Mouse (Mus musculus) midbrain, embryonic 14.5 days (tissue): ENCODE measurements around the gene Hes6. TPM values are rescaled to one million over a fixed set of nuclear protein-coding genes. Genes with fewer than 3 reads are reported as not detected.
A peak's percentile ranks its signal among the peaks of the same experiment; 100 is the strongest.

ENCODE experiments used
- ATAC-seq: fragments of 200-750 bp; cut with Nextera tagmentation; 2 replicates; pipeline ENCODE4 v1.8.0; 2017; ENCODE audit warnings: moderate number of reproducible peaks, moderate library complexity; ENCODE audit not compliant: low FRiP score, low TSS enrichment
- DNase-seq: peaks from one replicate; pipeline ENCODE4 v3.0.0-alpha.2; 2015
- H3K27ac ChIP-seq: fragments of 300-500 bp; sonication (generic); replicated peaks from 2 replicates; pipeline ENCODE4 v1.5.1; 2014; ENCODE audit warnings: mild to moderate bottlenecking, low read depth, low read length, moderate library complexity
- H3K27me3 ChIP-seq: fragments of 300-500 bp; sonication (generic); 2 replicates; pipeline ENCODE4 v1.6.1; 2014; ENCODE audit warnings: low read length, control low read depth, mixed read lengths; ENCODE audit not compliant: control insufficient read depth, insufficient read depth
- H3K36me3 ChIP-seq: fragments of 300-500 bp; sonication (generic); 2 replicates; pipeline ENCODE4 v1.6.1; 2014; ENCODE audit warnings: low read length, control low read depth; ENCODE audit not compliant: control insufficient read depth, insufficient read depth
- H3K4me1 ChIP-seq: fragments of 300-500 bp; sonication (generic); 2 replicates; pipeline ENCODE4 v1.6.1; 2014; ENCODE audit warnings: mild to moderate bottlenecking, antibody characterized with exemption, low read length, control low read depth; ENCODE audit not compliant: control insufficient read depth, insufficient read depth
- H3K4me2 ChIP-seq: fragments of 300-500 bp; sonication (generic); 2 replicates; pipeline ENCODE4 v1.6.1; 2014; ENCODE audit warnings: mild to moderate bottlenecking, low read length, moderate library complexity
- H3K4me3 ChIP-seq: fragments of 300-500 bp; sonication (generic); replicated peaks from 2 replicates; pipeline ENCODE4 v1.5.1; 2014; ENCODE audit warnings: low read depth, low read length
- H3K9ac ChIP-seq: fragments of 300-500 bp; sonication (generic); replicated peaks from 2 replicates; pipeline ENCODE4 v1.6.1; 2014; ENCODE audit warnings: mild to moderate bottlenecking, low read length, moderate library complexity
- H3K9me3 ChIP-seq: fragments of 300-500 bp; sonication (generic); 2 replicates; pipeline ENCODE4 v1.6.1; 2016; ENCODE audit warnings: low read length, control low read depth, mixed read lengths; ENCODE audit not compliant: control insufficient read depth
- WGBS: fragments of 180-500 bp; shearing (Covaris S2); extraction: QIAGEN DNeasy Blood & Tissue Kit; methylation state at CpG from one replicate; pipeline ENCODE4 v1.1.7; 2014; 5-methylcytosine and 5-hydroxymethylcytosine counted together
- polyA plus RNA-seq: library from polyadenylated mRNA; unstranded; fragments of >200 nt; fragmentation: Nextera tagmentation; extraction: Ambion mirVana; gene quantifications from 2 replicates; pipeline ENCODE4 v1.2.1, GENCODE M21; 2014

Hes6 gene
- polyA plus RNA-seq, result 187 and 214 TPM in 2 replicates

- H3K27me3 ChIP-seq, result no peaks in the 10 kb centered on the region
- DNase-seq (peak; percentile 88), ATAC-seq (peak; percentile 67)
- H3K9me3 ChIP-seq, result no peaks in the 10 kb centered on the region
- peak within 1 kb of the TSS; percentile 97 for H3K4me2 ChIP-seq
- peak within 1 kb of the TSS; percentile 83 for H3K4me3 ChIP-seq
- H3K36me3 ChIP-seq, result peaks cover 12% of the 10 kb centered on the region; the same call in 1 of the 2 replicates
- under 1% methylated on average over 39 of the region's 39 CpGs for WGBS
- H3K4me1 ChIP-seq, result peaks cover 36% of the 10 kb centered on the region
- H3K27ac ChIP-seq, result peak within 1 kb of the TSS; percentile 91
- H3K9ac ChIP-seq, result peak within 1 kb of the TSS; percentile 85
Observed at GRCm38 (mm10) chr1:91413898-91414594, at the start of gene Hes6. TSS of gene Hes6 (minus strand) at chr1:91414038.

- Histone ChIP-seq H3K4me2 (no peak overlapping the region), H3K9me3 (no peaks in the 10 kb centered on the region), H3K9ac (no peak overlapping the region), H3K4me1 (peaks cover 9% of the 10 kb centered on the region), H3K36me3 (no peaks in the 10 kb centered on the region), H3K4me3 (no peak overlapping the region), H3K27ac (no peak overlapping the region), H3K27me3 (no peaks in the 10 kb centered on the region)
- 87% methylated on average over 13 of the region's 13 CpGs for WGBS
- DNase-seq (no peak), ATAC-seq (no peak)
Observed at GRCm38 (mm10) chr1:91463336-91463995, 49.6 kb upstream of the Hes6 start.

GRCm38 (mm10) chr1:91460564-91460963, 46.7 kb upstream of the Hes6 start:
- H3K36me3 ChIP-seq, result no peaks in the 10 kb centered on the region
- no peak overlapping the region for H3K4me2 ChIP-seq
- WGBS, result 39% methylated on average over 4 of the region's 4 CpGs
- H3K4me1 ChIP-seq, result peaks cover 28% of the 10 kb centered on the region
- H3K27ac ChIP-seq, result no peak overlapping the region
- no peaks in the 10 kb centered on the region; the same call in 1 of the 2 replicates for H3K27me3 ChIP-seq
- ATAC-seq (no peak), DNase-seq (no peak)
- no peaks in the 10 kb centered on the region for H3K9me3 ChIP-seq
- no peak overlapping the region for H3K9ac ChIP-seq
- H3K4me3 ChIP-seq, result no peak overlapping the region

- 44% methylated on average over 7 of the region's 7 CpGs for WGBS
- H3K4me1 ChIP-seq, result peaks cover 28% of the 10 kb centered on the region
- ATAC-seq, result no peak
- H3K4me2 ChIP-seq, result peak overlapping the region; percentile 87
- H3K27me3 ChIP-seq, result no peaks in the 10 kb centered on the region; the same call in 1 of the 2 replicates
- peak overlapping the region; percentile 71 for H3K4me3 ChIP-seq
- peak overlapping the region; percentile 58 for H3K9ac ChIP-seq
- H3K9me3 ChIP-seq, result no peaks in the 10 kb centered on the region
- no peak for DNase-seq
- peak overlapping the region; percentile 78; the same call in 1 of the 2 replicates for H3K27ac ChIP-seq
- H3K36me3 ChIP-seq, result no peaks in the 10 kb centered on the region
Observed at GRCm38 (mm10) chr1:91460069-91460468, 46.2 kb upstream of the Hes6 start.

GRCm38 (mm10) chr1:91459059-91459809, 45.4 kb upstream of the Hes6 start, which contains the start of gene Per2:
TSS of gene Per2 (minus strand) at chr1:91459324.
- Histone ChIP-seq H3K36me3 (no peaks in the 10 kb centered on the region), H3K4me1 (peaks cover 28% of the 10 kb centered on the region), H3K9ac (peak within 1 kb of the TSS; percentile 58), H3K27me3 (no peaks in the 10 kb centered on the region; the same call in 1 of the 2 replicates), H3K4me3 (peak within 1 kb of the TSS; percentile 71), H3K4me2 (peak within 1 kb of the TSS; percentile 87), H3K9me3 (no peaks in the 10 kb centered on the region), H3K27ac (peak within 1 kb of the TSS; percentile 78)
- WGBS, result under 1% methylated on average over 91 of the region's 91 CpGs
- DNase-seq (peak; percentile 100), ATAC-seq (peak; percentile 97)

GRCm38 (mm10) chr1:91458223-91458861, 44.5 kb upstream of the Hes6 start:
- 20% methylated on average over 8 of the region's 8 CpGs for WGBS
- H3K9ac ChIP-seq, result peak overlapping the region; percentile 57
- DNase-seq, result peak; percentile 63
- H3K9me3 ChIP-seq, result no peaks in the 10 kb centered on the region
- peak overlapping the region; percentile 87 for H3K4me2 ChIP-seq
- no peaks in the 10 kb centered on the region for H3K36me3 ChIP-seq
- no peaks in the 10 kb centered on the region; the same call in 1 of the 2 replicates for H3K27me3 ChIP-seq
- ATAC-seq, result no peak
- peak overlapping the region; percentile 71 for H3K4me3 ChIP-seq
- peak overlapping the region; percentile 76; the same call in 1 of the 2 replicates for H3K27ac ChIP-seq
- peaks cover 28% of the 10 kb centered on the region for H3K4me1 ChIP-seq

GRCm38 (mm10) chr1:91457698-91458097, 43.9 kb upstream of the Hes6 start:
- DNase-seq, result no peak
- peaks cover 28% of the 10 kb centered on the region for H3K4me1 ChIP-seq
- no peak overlapping the region for H3K9ac ChIP-seq
- WGBS, result 75% methylated on average over 5 of the region's 5 CpGs
- peak overlapping the region; percentile 87 for H3K4me2 ChIP-seq
- no peaks in the 10 kb centered on the region for H3K9me3 ChIP-seq
- H3K36me3 ChIP-seq, result no peaks in the 10 kb centered on the region
- H3K27me3 ChIP-seq, result no peaks in the 10 kb centered on the region; the same call in 1 of the 2 replicates
- no peak overlapping the region for H3K27ac ChIP-seq
- no peak overlapping the region for H3K4me3 ChIP-seq
- ATAC-seq, result no peak

GRCm38 (mm10) chr1:91457116-91457515, 43.3 kb upstream of the Hes6 start:
- Histone ChIP-seq H3K9ac (no peak overlapping the region), H3K4me1 (peaks cover 28% of the 10 kb centered on the region), H3K4me2 (no peak overlapping the region), H3K27ac (no peak overlapping the region), H3K27me3 (no peaks in the 10 kb centered on the region; the same call in 1 of the 2 replicates), H3K36me3 (no peaks in the 10 kb centered on the region), H3K4me3 (no peak overlapping the region), H3K9me3 (no peaks in the 10 kb centered on the region)
- ATAC-seq, result no peak
- DNase-seq, result no peak
- 96% methylated on average over 4 of the region's 4 CpGs for WGBS
